Mouse (Mus musculus): ENCODE results near the gene Ugt1a9. TPM values are rescaled to one million over a fixed set of nuclear protein-coding genes. Genes with fewer than 3 reads are reported as not detected.
"Not testable (repeated sequence)": the region's sequence is repeated elsewhere in the genome, so short reads cannot be mapped to it uniquely, and the experiment has no call there.

Gene Ugt1a9
- polyA plus RNA-seq, 1 experiment from 2014 or later: 0.65 TPM

- Histone ChIP-seq H3K9me3 (ENCODE audit: control insufficient read depth, low read length) (no peaks in the 10 kb centered on the region), H3K36me3 (ENCODE audit: control insufficient read depth, insufficient read depth, low read length) (no peaks in the 10 kb centered on the region), H3K27me3 (ENCODE audit: control insufficient read depth, insufficient read depth, low read length) (no peaks in the 10 kb centered on the region), H3K4me2 (replicated peaks; ENCODE audit: low read depth) (no peak overlapping the region), H3K9ac (ENCODE audit: low read length) (no peak overlapping the region), H3K4me3 (ENCODE audit: low read depth, low read length) (no peak overlapping the region), H3K27ac (replicated peaks) (no peak overlapping the region), H3K4me1 (replicated peaks; ENCODE audit: control insufficient read depth, insufficient read depth) (no peaks in the 10 kb centered on the region)
- WGBS: 89% methylated on average over 1 of the region's 1 CpGs
- TF ChIP-seq EP300 (optimal IDR thresholded peaks at IDR 0.05) (no peak), CTCF (IDR thresholded peaks at IDR 0.05; ENCODE audit: low read depth) (no peak)
- no peak for ATAC-seq (ENCODE audit: low FRiP score, low TSS enrichment)
- DNase-seq (ENCODE audit: low spot score): no peak
Measured at GRCm38 (mm10) chr1:88104667-88105430, 34.2 kb downstream of the Ugt1a9 start.

GRCm38 (mm10) chr1:88105656-88106055 lies 35.1 kb downstream of the Ugt1a9 start:
- no peak overlapping the region for H3K27ac ChIP-seq (replicated peaks)
- no peaks in the 10 kb centered on the region for H3K9me3 ChIP-seq (ENCODE audit: control insufficient read depth, low read length)
- H3K4me2 ChIP-seq (replicated peaks; ENCODE audit: low read depth): no peak overlapping the region
- ATAC-seq (ENCODE audit: low FRiP score, low TSS enrichment): no peak
- H3K4me3 ChIP-seq (ENCODE audit: low read depth, low read length): no peak overlapping the region
- 42% methylated on average over 2 of the region's 2 CpGs for WGBS
- DNase-seq (ENCODE audit: low spot score): no peak
- H3K4me1 ChIP-seq (replicated peaks; ENCODE audit: control insufficient read depth, insufficient read depth): no peaks in the 10 kb centered on the region
- no peaks in the 10 kb centered on the region for H3K36me3 ChIP-seq (ENCODE audit: control insufficient read depth, insufficient read depth, low read length)
- TF ChIP-seq CTCF (IDR thresholded peaks at IDR 0.05; ENCODE audit: low read depth) (no peak), EP300 (optimal IDR thresholded peaks at IDR 0.05) (no peak)
- no peaks in the 10 kb centered on the region for H3K27me3 ChIP-seq (ENCODE audit: control insufficient read depth, insufficient read depth, low read length)
- H3K9ac ChIP-seq (ENCODE audit: low read length): no peak overlapping the region

GRCm38 (mm10) chr1:88109027-88109557 lies 38.5 kb downstream of the Ugt1a9 start:
- 43% methylated on average over 2 of the region's 2 CpGs for WGBS
- peak; percentile 90 for ATAC-seq (ENCODE audit: low FRiP score, low TSS enrichment)
- H3K27ac ChIP-seq (replicated peaks); DNase-seq (ENCODE audit: low spot score); H3K27me3 ChIP-seq (ENCODE audit: control insufficient read depth, insufficient read depth, low read length); H3K4me1 ChIP-seq (replicated peaks; ENCODE audit: control insufficient read depth, insufficient read depth); H3K9me3 ChIP-seq (ENCODE audit: control insufficient read depth, low read length); H3K4me2 ChIP-seq (replicated peaks; ENCODE audit: low read depth); H3K9ac ChIP-seq (ENCODE audit: low read length); H3K4me3 ChIP-seq (ENCODE audit: low read depth, low read length); H3K36me3 ChIP-seq (ENCODE audit: control insufficient read depth, insufficient read depth, low read length): not testable (repeated sequence)

GRCm38 (mm10) chr1:88109604-88110003 lies 39.0 kb downstream of the Ugt1a9 start:
- not testable (repeated sequence) for H3K4me3 ChIP-seq (ENCODE audit: low read depth, low read length); H3K36me3 ChIP-seq (ENCODE audit: control insufficient read depth, insufficient read depth, low read length); DNase-seq (ENCODE audit: low spot score); H3K9ac ChIP-seq (ENCODE audit: low read length); H3K4me1 ChIP-seq (replicated peaks; ENCODE audit: control insufficient read depth, insufficient read depth); H3K27ac ChIP-seq (replicated peaks); H3K4me2 ChIP-seq (replicated peaks; ENCODE audit: low read depth); ATAC-seq (ENCODE audit: low FRiP score, low TSS enrichment); H3K9me3 ChIP-seq (ENCODE audit: control insufficient read depth, low read length); H3K27me3 ChIP-seq (ENCODE audit: control insufficient read depth, insufficient read depth, low read length)
- 44% methylated on average over 2 of the region's 2 CpGs for WGBS

- H3K27me3 ChIP-seq (ENCODE audit: control insufficient read depth, insufficient read depth, low read length); H3K4me3 ChIP-seq (ENCODE audit: low read depth, low read length); DNase-seq (ENCODE audit: low spot score); H3K27ac ChIP-seq (replicated peaks); H3K36me3 ChIP-seq (ENCODE audit: control insufficient read depth, insufficient read depth, low read length); H3K4me2 ChIP-seq (replicated peaks; ENCODE audit: low read depth); H3K4me1 ChIP-seq (replicated peaks; ENCODE audit: control insufficient read depth, insufficient read depth); ATAC-seq (ENCODE audit: low FRiP score, low TSS enrichment); H3K9ac ChIP-seq (ENCODE audit: low read length); H3K9me3 ChIP-seq (ENCODE audit: control insufficient read depth, low read length): not testable (repeated sequence)
- WGBS: 88% methylated on average over 6 of the region's 6 CpGs
Measured at GRCm38 (mm10) chr1:88112769-88113168, 42.2 kb downstream of the Ugt1a9 start.

GRCm38 (mm10) chr1:88120550-88120949 lies 50.0 kb downstream of the Ugt1a9 start:
- peak; percentile 56 for ATAC-seq (ENCODE audit: low FRiP score, low TSS enrichment)
- not testable (repeated sequence) for H3K27me3 ChIP-seq (ENCODE audit: control insufficient read depth, insufficient read depth, low read length); H3K27ac ChIP-seq (replicated peaks); DNase-seq (ENCODE audit: low spot score); H3K9me3 ChIP-seq (ENCODE audit: control insufficient read depth, low read length); H3K4me3 ChIP-seq (ENCODE audit: low read depth, low read length); H3K36me3 ChIP-seq (ENCODE audit: control insufficient read depth, insufficient read depth, low read length); H3K9ac ChIP-seq (ENCODE audit: low read length); H3K4me1 ChIP-seq (replicated peaks; ENCODE audit: control insufficient read depth, insufficient read depth); H3K4me2 ChIP-seq (replicated peaks; ENCODE audit: low read depth)
- peak; percentile 62 for TF ChIP-seq CTCF (IDR thresholded peaks at IDR 0.05; ENCODE audit: low read depth)
- 15% methylated on average over 4 of the region's 4 CpGs for WGBS

Data from stomach, postnatal 0 days (tissue).